In genomic region chr9:123928118-123928758, GRCm38 (mm10) we compare ENCODE assay signal across 1 mouse cellular context.
TF ChIP-seq lines count a peak whose summit lies in the region.

No protein-coding gene starts in this region.

TF ChIP-seq in CH12.LX, 34 proteins besides CTCF, POLR2A, EP300 and RAD21 (continued from another document):
- TF ChIP-seq MAZ (IDR thresholded peaks at IDR 0.05; ENCODE audit: low read depth, low read length) (peak; percentile 8; the same call in 1 of the 2 replicates), IRF4 (IDR thresholded peaks at IDR 0.05; ENCODE audit: low read depth, low read length) (peak; percentile 64)
